Mouse (Mus musculus): ENCODE measurements around the gene Syn3. TPM values are rescaled to one million over a fixed set of nuclear protein-coding genes. Genes with fewer than 3 reads are reported as not detected.
"Not testable (repeated sequence)": the region's sequence is repeated elsewhere in the genome, so short reads cannot be mapped to it uniquely, and the experiment has no call there.

The Syn3 gene
- total RNA-seq, 2 experiments from 2014 or later = 21.1 to 22.2 TPM

DNA sequence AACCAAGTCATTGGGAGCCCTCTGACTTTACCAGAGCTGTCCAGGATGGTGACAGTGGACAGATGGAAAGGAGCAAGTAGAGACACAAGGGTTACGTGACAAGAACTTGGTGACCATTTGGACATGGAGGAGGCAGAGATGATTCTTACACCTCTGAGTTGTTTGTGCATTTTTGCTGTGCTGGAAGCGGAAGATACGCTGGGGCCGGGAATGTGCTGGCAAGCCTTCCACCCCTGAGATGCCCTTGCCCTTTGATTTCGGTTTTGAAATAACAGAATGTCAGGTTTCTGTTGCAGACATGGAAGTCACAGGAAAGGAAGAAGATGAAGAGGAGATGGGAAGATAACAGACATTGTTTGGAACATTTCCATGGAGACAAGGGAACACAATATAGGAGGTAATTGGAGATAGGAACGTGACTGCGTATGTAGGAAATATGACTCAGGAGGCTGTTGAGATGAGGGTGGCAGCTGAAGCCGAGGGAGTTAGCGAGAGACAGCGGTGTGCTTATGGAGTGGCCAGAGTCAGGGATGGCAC is 366.2 kb downstream of the Syn3 start:
- no peak overlapping the region for H3K4me3 ChIP-seq
- TF ChIP-seq CTCF (conservative IDR thresholded peaks at IDR 0.05) = no peak
- H3K27ac ChIP-seq = no peak overlapping the region
- DNase-seq (ENCODE audit: low spot score in 2 of 2) = no peak

- DNase-seq (ENCODE audit: low spot score in 2 of 2) = no peak
- no peak for TF ChIP-seq CTCF (conservative IDR thresholded peaks at IDR 0.05)
- Histone ChIP-seq H3K4me3 (no peak overlapping the region), H3K27ac (no peak overlapping the region)
These were observed 369.6 kb downstream of the Syn3 start for GRCm38 (mm10) chr10:86129046-86129445.

- H3K27ac ChIP-seq = no peak overlapping the region
- no peak overlapping the region for H3K4me3 ChIP-seq
- TF ChIP-seq CTCF (conservative IDR thresholded peaks at IDR 0.05) = no peak
- DNase-seq (ENCODE audit: low spot score in 2 of 2) = no peak
These were observed 372.2 kb downstream of the Syn3 start for GRCm38 (mm10) chr10:86126478-86126877.

DNA sequence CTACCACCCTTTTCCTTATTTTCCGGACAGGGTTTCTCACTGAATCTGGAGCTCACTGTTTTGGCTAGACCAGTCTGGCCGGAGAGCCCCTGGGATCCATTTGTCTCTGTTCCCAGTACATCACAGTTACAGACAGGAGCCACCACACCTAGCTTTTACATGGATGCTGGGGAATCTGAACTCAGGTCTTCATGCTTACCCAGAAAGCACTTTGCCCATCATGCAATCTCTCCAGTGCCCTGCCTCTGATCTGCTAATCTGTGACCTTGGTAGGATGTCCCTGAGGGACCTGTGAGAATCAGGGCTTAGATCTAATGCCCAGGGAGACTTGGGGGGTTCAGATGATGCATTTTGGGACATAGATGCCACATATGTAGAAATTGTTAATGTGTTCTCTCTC is 373.3 kb downstream of the Syn3 start:
- no peak for TF ChIP-seq CTCF (conservative IDR thresholded peaks at IDR 0.05)

DNA sequence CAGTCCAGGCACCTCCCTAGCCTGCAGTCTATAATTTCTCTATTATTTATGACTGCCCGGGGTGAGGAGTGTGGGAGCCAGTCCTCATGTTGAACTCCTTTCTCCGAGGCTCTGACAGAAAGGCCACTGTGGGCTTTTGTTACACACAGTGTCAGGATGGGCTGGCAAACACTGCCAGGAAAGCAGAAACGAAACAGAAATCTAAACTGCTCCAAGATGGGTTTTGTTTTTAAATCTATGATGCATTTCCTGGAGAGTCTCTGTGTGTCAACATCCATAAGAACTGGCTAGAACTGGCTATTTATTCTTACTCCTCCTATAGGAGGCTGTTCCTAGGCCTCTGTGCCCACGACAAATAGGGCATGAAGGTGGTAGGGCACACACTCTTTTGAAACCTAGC is 374.6 kb downstream of the Syn3 start:
- no peak for DNase-seq (ENCODE audit: low spot score in 2 of 2)
- no peak for TF ChIP-seq CTCF (conservative IDR thresholded peaks at IDR 0.05)
- H3K4me3 ChIP-seq = no peak overlapping the region
- no peak overlapping the region for H3K27ac ChIP-seq

More for the DNA sequence above, 373.3 kb downstream of the Syn3 start:
- Histone ChIP-seq H3K4me3 (no peak overlapping the region), H3K27ac (no peak overlapping the region)
- no peak for DNase-seq (ENCODE audit: low spot score in 2 of 2)

GRCm38 (mm10) chr10:86123224-86123623 is 375.5 kb downstream of the Syn3 start:
- Histone ChIP-seq H3K27ac (no peak overlapping the region), H3K4me3 (no peak overlapping the region)
- no peak for TF ChIP-seq CTCF (conservative IDR thresholded peaks at IDR 0.05)
- DNase-seq (ENCODE audit: low spot score in 2 of 2) = no peak

DNA sequence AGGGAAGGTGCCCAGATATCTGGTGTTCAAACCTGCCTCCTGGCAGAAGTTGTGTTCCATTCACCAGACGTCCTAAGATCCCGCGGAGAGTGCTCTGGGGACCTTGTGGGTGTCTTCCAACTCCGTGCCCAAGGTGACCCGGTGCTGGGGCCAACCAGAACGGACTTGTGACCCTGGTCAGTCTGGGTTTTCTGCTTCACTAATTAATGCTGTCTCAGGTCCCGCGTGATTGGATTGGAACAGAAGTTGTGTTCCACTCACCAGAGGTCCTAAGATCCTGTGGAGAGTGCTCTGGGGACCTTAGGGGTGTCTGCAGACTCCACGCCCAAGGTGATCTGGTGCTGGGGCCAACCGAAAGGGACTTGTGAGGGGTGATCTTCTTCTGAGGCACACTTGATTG is 376.2 kb downstream of the Syn3 start:
- not testable (repeated sequence) for DNase-seq (ENCODE audit: low spot score in 2 of 2); H3K4me3 ChIP-seq; H3K27ac ChIP-seq

GRCm38 (mm10) chr10:86116268-86116667 is 382.4 kb downstream of the Syn3 start:
- no peak for TF ChIP-seq CTCF (conservative IDR thresholded peaks at IDR 0.05)
- DNase-seq (ENCODE audit: low spot score in 2 of 2) = no peak
- Histone ChIP-seq H3K27ac (no peak overlapping the region), H3K4me3 (no peak overlapping the region)

GRCm38 (mm10) chr10:86114431-86114848 is 384.3 kb downstream of the Syn3 start:
- no peak for DNase-seq (ENCODE audit: low spot score in 2 of 2)
- H3K27ac ChIP-seq = no peak overlapping the region
- TF ChIP-seq CTCF (conservative IDR thresholded peaks at IDR 0.05) = no peak
- H3K4me3 ChIP-seq = no peak overlapping the region

DNA sequence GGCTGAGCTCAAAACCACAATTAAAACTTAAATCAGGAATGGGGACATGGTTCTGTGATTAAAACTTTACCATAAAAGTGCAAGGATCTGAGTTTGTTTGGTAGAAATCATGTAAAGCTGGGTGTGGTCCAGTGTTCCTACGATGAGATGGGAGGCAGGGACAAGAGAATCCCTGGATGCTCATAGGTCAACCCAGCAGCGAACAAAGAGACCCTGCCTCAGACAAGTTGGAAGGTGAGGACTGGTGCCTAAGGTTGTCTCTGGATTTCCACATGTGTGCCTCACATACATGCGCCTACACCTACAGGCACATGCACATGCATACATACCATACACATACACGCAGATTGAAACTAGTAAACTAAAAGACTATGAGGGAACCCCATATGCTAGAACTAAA is 389.9 kb downstream of the Syn3 start:
- H3K4me3 ChIP-seq = no peak overlapping the region
- TF ChIP-seq CTCF (conservative IDR thresholded peaks at IDR 0.05) = no peak
- DNase-seq (ENCODE audit: low spot score in 2 of 2) = no peak
- H3K27ac ChIP-seq = no peak overlapping the region

- no peak overlapping the region for H3K27ac ChIP-seq
- DNase-seq (ENCODE audit: low spot score in 2 of 2) = no peak
- no peak overlapping the region for H3K4me3 ChIP-seq
- no peak for TF ChIP-seq CTCF (conservative IDR thresholded peaks at IDR 0.05)
These were observed 391.0 kb downstream of the Syn3 start for GRCm38 (mm10) chr10:86107681-86108080.

DNA sequence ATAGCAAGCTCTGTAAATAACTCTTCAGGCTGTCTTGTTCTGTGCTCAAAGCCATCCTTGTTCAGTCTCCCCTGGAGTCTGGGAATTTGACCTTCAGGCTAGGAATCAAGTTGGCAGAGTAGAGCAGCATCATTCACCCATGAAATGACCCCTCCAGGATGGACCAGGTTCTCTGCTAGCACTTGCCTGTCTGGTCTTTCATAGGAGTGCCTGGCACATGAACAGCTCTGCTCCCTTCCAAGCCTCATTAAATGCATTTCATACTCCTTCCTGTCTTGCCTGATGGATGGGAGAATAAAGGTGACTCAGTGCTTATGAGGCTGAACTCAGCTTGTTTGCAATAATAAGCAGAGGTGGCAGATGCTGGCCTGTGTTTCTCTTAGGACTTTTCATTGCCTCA is 394.7 kb downstream of the Syn3 start:
- DNase-seq (ENCODE audit: low spot score in 2 of 2) = no peak
- no peak for TF ChIP-seq CTCF (conservative IDR thresholded peaks at IDR 0.05)
- Histone ChIP-seq H3K27ac (no peak overlapping the region), H3K4me3 (no peak overlapping the region)

DNA sequence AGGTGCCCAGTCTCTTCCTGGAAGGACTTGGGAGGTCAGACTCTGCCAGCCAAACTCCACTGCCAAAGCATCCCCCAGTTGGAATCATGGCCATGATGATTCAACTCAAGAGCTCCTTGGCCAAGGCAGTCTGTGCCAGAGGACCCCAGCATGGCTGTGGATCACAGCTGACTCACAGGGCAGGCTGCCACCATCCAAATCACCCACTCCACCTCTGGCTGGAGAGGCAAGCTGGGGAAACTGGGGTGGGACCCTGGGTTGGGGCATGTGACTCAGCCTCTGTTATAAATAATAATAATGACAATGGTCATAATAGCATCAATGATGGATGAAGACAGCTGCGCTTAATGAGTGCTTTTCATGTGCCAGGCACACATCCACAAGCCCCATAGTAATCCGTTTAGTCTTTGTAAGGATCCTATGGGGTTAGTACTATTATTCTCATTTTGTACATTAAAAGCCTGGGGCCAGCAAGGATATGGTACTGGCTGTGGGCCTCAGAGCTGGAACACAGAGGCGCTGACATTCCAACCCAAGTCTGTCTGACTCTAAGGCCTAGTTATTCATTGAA is 398.3 kb downstream of the Syn3 start:
- no peak for TF ChIP-seq CTCF (conservative IDR thresholded peaks at IDR 0.05)
- no peak overlapping the region for H3K4me3 ChIP-seq
- no peak for DNase-seq (ENCODE audit: low spot score in 2 of 2)
- no peak overlapping the region for H3K27ac ChIP-seq

DNA sequence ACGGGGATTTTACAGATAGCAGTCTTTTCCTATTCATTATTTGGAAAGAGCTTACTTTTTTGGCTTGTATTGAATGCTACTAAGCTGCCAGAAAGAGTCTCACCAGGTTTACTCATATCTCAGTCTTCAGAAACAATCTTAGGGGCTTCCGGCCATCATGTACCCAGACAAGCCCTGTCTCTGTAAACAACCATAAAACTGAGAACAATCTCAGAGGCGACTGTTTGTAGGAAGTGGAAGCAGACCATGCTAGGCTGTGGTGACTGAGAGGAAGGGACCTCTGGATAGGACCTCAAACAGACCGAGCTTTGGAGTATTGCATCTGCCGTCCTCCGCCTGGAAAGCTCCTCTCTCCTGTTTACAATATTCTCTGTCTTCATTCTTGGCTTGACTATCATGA is 400.3 kb downstream of the Syn3 start:
- TF ChIP-seq CTCF (conservative IDR thresholded peaks at IDR 0.05) = no peak
- no peak overlapping the region for H3K4me3 ChIP-seq
- no peak for DNase-seq (ENCODE audit: low spot score in 2 of 2)
- H3K27ac ChIP-seq = no peak overlapping the region
